Mouse (Mus musculus) heart, postnatal 4 days (tissue): Measurements from ENCODE around the gene Ccnl2. TPM values are rescaled to one million over a fixed set of nuclear protein-coding genes. Genes with fewer than 3 reads are reported as not detected.

Experiments used
- DNase-seq: peaks from one replicate; pipeline ENCODE4 v3.0.0; 2021
- total RNA-seq, 2 experiments: library from RNA; stranded (reverse); gene quantifications; 2 replicates each; pipeline ENCODE4 v1.2.3; 2021

Ccnl2 gene
- total RNA-seq, 2 experiments from 2014 or later, result 58.2 to 59.4 TPM

DNA sequence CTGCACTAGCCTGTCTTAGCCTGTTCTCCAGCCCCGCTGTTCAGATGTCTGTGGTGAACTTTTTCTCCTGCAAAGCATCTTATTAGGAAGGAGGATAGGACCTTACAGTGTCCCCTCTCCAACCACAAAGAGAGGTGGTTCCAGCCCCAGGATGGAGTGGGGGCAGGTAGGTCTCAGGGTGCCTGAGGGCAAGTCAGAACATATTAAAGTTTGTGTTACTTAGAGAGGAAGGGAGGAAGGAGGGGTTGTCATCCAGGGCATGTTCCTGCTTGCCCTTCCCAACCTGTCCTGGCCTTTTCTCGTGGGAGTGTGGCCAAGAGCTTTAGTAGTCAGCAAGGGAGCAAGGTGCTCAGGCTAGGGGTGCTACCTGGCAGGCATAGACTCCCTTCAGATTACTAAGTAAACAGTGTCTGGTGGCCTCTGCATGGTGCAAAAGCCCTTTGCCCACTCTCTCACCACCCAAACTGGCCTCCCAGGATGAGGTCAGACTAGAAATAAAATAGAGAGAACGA is 21.6 kb upstream of the Ccnl2 start:
- DNase-seq, result no peak

DNA sequence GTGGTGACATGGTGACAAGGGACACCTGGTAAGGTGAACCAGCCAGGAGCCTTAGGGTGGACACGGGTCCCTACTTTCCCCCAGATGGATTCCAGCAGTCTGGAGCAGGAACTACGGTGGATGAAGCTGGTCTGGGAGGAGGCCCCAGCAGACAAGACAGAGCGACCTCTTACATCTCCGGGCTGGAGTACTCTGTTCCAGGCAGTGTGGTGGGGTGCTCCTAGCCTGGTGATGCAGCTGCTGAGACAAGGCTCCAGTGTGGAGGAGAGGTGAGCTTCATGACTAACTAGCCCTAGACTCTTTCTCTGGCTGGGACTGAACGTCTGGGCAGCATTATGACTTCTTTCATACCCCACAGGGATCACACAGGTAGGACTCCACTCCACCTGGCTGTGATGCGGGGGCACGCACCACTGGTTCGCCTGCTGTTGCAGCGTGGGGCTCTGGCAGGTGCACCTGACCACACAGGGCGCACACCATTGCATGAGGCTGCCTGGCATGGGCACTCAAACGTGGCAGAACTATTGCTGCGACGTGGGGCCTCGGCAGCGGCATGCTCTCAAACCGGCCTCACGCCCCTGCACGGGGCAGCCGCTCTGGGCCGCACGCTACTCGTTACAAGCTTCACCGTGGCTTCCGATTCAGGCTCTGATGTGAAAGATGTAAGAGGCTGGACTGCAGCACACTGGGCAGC is 20.9 kb upstream of the Ccnl2 start:
- no peak for DNase-seq

- no peak for DNase-seq
Observed at GRCm38 (mm10) chr4:155793730-155794129, 18.6 kb upstream of the Ccnl2 start.

DNA sequence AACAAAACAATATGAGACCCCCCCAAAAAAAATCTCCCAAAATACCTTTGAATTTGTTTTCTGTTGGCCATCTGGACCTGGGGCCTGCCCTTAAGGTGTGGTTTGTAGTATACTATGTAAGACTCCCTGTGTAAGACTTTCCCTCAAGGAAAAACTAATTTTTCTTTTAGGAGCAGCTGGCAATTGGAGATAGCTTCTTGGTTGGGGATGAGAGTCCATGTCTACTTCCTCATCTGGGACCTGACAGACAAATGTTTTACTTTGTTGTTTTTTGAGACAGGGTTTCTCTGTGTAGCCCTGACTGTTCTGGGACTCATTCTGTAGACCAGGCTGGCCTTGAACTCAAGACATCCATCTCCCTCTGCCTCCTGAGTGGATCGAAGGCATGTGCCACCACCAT is 10.2 kb upstream of the Ccnl2 start:
- no peak for DNase-seq

GRCm38 (mm10) chr4:155802741-155803339 is 9.4 kb upstream of the Ccnl2 start, which contains the start of gene Mrpl20:
TSS of gene Mrpl20 (plus strand) at chr4:155802878.
- DNase-seq, result no peak

GRCm38 (mm10) chr4:155803340-155804041 is 8.8 kb upstream of the Ccnl2 start:
- peak; percentile 98 for DNase-seq

DNA sequence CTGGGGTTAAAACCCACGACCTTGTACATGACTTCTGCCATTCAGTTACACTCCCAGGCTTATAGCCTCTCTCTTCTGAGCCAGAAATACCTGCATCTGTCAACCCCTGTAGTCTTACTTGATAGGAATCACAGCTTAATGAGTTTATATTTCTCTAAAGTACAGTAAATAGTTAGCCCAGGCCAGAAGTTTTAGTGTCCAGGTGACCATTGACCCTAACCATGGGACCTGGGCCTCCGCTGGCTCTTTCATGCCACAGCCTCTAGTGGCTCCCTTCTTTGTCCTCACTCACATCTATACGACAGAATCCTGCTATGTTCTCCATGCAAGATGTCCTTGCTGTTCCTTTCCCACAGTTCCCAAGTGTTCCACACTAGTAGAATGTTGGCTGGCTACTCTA is 4.4 kb upstream of the Ccnl2 start:
- DNase-seq, result no peak

DNA sequence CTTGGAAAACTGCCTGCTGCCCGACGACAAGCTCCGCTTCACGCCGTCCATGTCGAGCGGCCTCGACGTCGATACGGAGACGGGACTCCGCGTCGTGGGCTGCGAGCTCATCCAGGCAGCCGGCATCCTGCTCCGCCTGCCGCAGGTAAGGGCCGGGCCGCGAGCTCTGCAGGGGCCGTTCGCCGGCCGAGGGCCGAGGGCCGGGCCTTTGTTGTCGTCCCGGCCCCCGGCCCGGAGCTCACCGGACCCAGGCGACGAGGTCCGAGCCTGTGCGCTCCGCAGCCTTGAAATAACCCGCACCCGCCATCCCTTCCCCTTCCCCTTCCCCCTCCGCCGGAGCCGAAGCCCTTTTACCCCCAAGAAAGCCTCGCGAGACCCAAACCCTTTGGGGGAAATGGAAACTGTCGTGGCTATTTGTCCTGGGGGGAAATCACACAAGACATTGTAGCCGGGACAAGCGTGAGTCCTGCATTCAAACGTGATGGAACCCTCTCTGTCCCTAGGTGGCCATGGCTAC is 434 bp downstream of the Ccnl2 start:
- peak; percentile 65 for DNase-seq

DNA sequence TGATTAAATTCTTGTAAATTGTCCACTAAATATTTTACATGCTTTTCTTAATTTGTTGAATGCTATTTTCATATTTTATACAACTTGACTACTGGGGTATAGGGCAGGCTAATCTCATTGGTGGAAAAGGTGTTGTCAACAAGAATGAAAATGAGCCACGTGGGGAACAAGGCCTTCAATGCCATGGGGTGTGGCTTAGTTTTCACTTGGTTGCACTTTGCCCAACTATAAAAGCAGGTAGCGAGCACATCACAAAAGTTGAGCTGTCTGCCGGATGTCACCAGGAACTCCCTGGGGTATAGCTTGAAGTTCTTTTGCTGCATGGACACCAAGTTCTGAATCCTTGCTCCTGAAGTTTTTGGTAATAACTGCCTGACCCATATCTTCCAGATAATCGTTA is 5.2 kb downstream of the Ccnl2 start:
- no peak for DNase-seq

DNA sequence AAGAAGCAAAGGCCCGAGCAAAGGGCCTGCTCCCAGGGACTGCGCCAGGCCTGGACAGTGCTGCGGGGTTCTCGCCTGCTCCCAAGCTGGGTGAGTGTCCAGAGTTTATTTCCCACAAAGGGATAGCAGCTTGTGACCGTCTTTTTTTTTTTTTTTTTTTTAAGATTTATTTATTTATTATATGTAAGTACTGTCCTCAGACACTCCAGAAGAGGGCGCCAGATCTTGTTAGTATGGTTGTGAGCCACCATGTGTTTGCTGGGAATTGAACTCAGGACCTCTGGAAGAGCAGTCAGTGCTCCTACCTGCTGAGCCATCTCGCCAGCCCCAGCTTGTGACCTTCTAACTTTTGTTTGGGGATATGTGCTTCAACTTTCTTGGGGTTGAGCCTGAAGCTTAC is 8.7 kb downstream of the Ccnl2 start:
- peak; percentile 51 for DNase-seq

DNA sequence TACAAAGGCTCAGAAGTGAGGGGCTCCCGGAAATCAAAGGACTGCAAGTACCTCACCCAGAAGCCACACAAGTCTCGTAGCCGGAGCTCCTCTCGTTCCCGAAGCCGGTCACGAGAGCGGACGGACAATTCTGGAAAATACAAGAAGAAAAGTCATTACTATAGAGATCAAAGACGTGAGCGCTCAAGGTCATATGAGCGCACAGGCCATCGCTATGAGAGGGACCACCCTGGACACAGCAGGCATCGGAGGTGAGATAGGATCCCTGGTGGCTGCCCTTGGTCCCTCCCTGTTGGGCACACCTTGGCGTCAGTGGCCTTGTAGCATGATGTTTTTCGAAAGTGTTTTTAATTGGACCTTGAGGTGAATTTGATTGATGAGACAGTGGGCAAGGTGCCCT is 11.2 kb downstream of the Ccnl2 start:
- DNase-seq, result no peak

DNA sequence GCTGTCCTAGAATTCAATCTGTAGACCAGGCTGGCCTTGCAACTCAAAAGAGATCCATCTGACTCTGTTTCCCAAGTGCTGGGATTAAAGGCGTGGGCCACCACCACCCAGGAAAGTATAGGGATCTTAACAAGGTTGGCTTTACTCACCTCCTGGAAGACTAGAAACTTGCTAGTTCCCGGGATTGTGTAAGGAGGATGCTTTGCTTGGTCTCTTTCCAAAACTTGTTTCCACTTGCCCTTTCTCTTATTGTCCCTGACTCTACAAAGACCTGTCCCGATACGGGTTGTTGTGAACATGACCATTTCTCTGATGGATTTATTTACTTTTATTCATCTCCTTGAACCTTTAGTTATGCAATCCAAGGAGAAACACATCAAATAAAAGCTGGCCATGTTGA is 17.6 kb downstream of the Ccnl2 start:
- no peak for DNase-seq

- no peak for DNase-seq
Observed at GRCm38 (mm10) chr4:155830596-155830995, 18.3 kb downstream of the Ccnl2 start.

DNA sequence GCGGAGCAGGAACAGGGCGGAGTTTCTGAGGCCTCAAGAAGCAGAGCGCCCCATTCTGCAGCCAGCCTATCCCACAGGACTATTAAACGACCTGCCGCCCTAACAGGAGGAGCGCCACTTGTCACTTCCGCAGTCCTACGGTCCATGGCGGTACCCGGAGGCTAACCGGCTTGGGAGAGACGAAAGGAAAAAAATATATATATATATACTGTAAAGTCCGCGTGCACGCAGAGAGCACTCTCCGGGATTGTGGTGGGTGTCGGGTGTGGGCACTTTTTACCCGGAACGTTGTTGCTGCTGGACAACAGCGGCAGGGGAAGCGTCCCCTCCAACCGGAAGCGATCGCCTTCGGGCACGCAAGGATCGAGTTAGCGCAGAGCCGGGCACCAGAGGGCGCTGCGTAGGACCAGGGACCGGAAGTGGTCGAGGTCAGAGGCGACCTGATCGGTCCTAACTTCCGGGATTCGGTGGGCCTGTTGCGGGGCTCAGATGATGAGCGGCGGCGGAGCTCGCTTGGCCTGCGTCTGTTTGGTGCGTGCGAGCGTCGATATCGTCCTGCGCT is 19.0 kb downstream of the Ccnl2 start, which contains the start of gene Aurkaip1:
Gene Aurkaip1 (plus strand): TSS at position 68 of the 562 bp plus-strand sequence.
- peak; percentile 98 for DNase-seq

GRCm38 (mm10) chr4:155831831-155832230 is 19.5 kb downstream of the Ccnl2 start:
- DNase-seq, result no peak

GRCm38 (mm10) chr4:155832321-155832720 is 20.0 kb downstream of the Ccnl2 start:
- DNase-seq, result no peak

- no peak for DNase-seq
Observed at GRCm38 (mm10) chr4:155833234-155833633, 20.9 kb downstream of the Ccnl2 start.

GRCm38 (mm10) chr4:155833836-155834235 is 21.5 kb downstream of the Ccnl2 start:
- peak; percentile 92 for DNase-seq

- DNase-seq, result peak; percentile 62
Observed at GRCm38 (mm10) chr4:155837404-155838010, 25.2 kb downstream of the Ccnl2 start.

GRCm38 (mm10) chr4:155838187-155839153 is 26.2 kb downstream of the Ccnl2 start:
- peak; percentile 52 for DNase-seq

DNA sequence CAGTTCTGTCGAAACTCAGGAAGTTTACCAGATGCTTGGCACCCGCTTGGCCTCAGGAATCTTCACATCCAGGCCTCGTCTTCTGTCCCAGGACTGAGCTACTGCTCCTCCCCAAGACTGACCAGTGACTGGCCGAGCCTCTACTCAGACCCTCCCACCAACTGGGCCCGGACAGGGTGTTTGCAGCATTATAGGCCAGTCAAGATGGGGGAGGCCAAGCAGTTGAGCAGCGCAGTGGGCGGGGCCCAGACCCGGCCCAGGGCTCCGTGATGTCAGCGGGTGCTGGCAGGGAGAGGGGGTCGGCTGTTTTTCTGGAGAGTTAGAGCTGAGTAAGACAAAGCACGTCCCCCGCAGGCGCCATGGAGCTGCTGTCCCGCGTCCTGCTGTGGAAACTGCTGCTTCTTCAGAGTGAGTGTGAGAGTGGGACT is 27.2 kb downstream of the Ccnl2 start, which contains the start of gene Mxra8:
Gene Mxra8 (plus strand): TSS at position 198 of the 428 bp plus-strand sequence.
- peak; percentile 90 for DNase-seq
